Mouse (Mus musculus): ENCODE data around the gene 2900026A02Rik.
A peak's percentile ranks its signal among the peaks of the same experiment; 100 is the strongest.

The 2900026A02Rik gene

GRCm38 (mm10) chr5:113221147-113221865 lies at the start of gene 2900026A02Rik:
Gene 2900026A02Rik, minus strand, starts transcription at chr5:113221236.
- peak; percentile 83 for DNase-seq (ENCODE audit: low spot score)

- DNase-seq (ENCODE audit: low spot score): peak; percentile 24
Measured at GRCm38 (mm10) chr5:113270043-113270442, 49.0 kb upstream of the 2900026A02Rik start.

- DNase-seq (ENCODE audit: low spot score): no peak
Measured at GRCm38 (mm10) chr5:113268246-113268645, 47.2 kb upstream of the 2900026A02Rik start.

GRCm38 (mm10) chr5:113265637-113266036 lies 44.6 kb upstream of the 2900026A02Rik start:
- DNase-seq (ENCODE audit: low spot score): no peak

- no peak for DNase-seq (ENCODE audit: low spot score)
Measured at GRCm38 (mm10) chr5:113250806-113251205, 29.8 kb upstream of the 2900026A02Rik start.

GRCm38 (mm10) chr5:113249263-113249930 lies 28.4 kb upstream of the 2900026A02Rik start:
- no peak for DNase-seq (ENCODE audit: low spot score)

- no peak for DNase-seq (ENCODE audit: low spot score)
Measured at GRCm38 (mm10) chr5:113230196-113230595, 9.2 kb upstream of the 2900026A02Rik start.

GRCm38 (mm10) chr5:113226632-113227102 lies 5.6 kb upstream of the 2900026A02Rik start, which contains the start of gene Tmem211:
Gene Tmem211, plus strand, starts transcription at chr5:113226909.
- DNase-seq (ENCODE audit: low spot score): peak; percentile 97

GRCm38 (mm10) chr5:113225686-113226435 lies 4.8 kb upstream of the 2900026A02Rik start:
- peak; percentile 30 for DNase-seq (ENCODE audit: low spot score)

- DNase-seq (ENCODE audit: low spot score): peak; percentile 43
Measured at GRCm38 (mm10) chr5:113225271-113225670, 4.2 kb upstream of the 2900026A02Rik start.

GRCm38 (mm10) chr5:113223888-113224287 lies 2.9 kb upstream of the 2900026A02Rik start:
- DNase-seq (ENCODE audit: low spot score): no peak

GRCm38 (mm10) chr5:113220383-113221146 lies 471 bp downstream of the 2900026A02Rik start:
- DNase-seq (ENCODE audit: low spot score): peak; percentile 51

GRCm38 (mm10) chr5:113219876-113220275 lies 1.2 kb downstream of the 2900026A02Rik start:
- DNase-seq (ENCODE audit: low spot score): no peak

- DNase-seq (ENCODE audit: low spot score): no peak
Measured at GRCm38 (mm10) chr5:113219450-113219849, 1.6 kb downstream of the 2900026A02Rik start.

- no peak for DNase-seq (ENCODE audit: low spot score)
Measured at GRCm38 (mm10) chr5:113218617-113219235, 2.3 kb downstream of the 2900026A02Rik start.

- no peak for DNase-seq (ENCODE audit: low spot score)
Measured at GRCm38 (mm10) chr5:113217076-113217475, 4.0 kb downstream of the 2900026A02Rik start.

GRCm38 (mm10) chr5:113216328-113216960 lies 4.6 kb downstream of the 2900026A02Rik start:
- DNase-seq (ENCODE audit: low spot score): no peak

- DNase-seq (ENCODE audit: low spot score): no peak
Measured at GRCm38 (mm10) chr5:113215610-113216011, 5.4 kb downstream of the 2900026A02Rik start.

GRCm38 (mm10) chr5:113214455-113214854 lies 6.6 kb downstream of the 2900026A02Rik start:
- DNase-seq (ENCODE audit: low spot score): no peak

GRCm38 (mm10) chr5:113214041-113214440 lies 7.0 kb downstream of the 2900026A02Rik start:
- DNase-seq (ENCODE audit: low spot score): no peak

Data from retina, embryonic 14.5 days (tissue).